ENCODE assay signal across 8 mouse cellular contexts in the genomic region with DNA sequence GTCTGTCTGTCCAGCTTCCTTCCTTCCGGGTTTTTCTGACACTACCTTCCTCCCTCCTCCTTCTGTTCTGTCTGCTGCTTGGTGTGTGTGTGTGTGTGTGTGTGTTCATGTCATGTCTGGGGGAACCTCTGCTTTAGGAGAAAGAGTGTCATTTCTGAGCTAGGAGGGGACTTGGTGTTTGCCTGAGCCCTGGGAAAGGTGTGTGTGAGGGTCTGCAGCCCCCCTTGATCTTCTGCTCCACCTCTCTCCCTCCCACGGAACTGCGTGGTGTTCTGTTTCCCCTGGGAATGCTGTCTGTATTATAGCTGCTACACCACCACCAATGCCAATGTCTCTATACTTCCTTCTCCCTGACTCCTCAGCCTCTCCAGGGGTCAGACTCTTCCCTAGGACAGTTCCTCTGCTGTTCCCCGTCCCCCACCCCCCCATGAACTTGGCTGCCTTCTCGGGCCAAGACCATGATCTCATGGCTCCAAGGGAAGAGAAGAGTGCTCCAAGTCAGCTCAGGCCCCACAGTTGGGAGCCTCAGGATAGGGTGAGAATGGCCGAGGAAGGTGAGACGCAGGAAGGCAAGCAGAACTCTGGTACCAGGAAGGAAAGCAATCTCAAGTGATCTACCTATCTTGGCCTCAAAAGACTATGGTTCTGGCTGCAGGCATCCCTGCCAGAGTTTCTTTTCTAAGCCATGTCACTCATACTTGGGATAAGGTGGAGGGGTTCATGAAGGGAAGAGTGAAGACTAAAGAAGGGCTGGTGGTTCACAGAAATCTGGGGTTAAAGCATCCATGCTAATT. TPM values are rescaled to one million over a fixed set of nuclear protein-coding genes. Genes with fewer than 3 reads are reported as not detected.
A peak's percentile ranks its signal among the peaks of the same experiment; 100 is the strongest.
DNase-seq lines count a peak whose midpoint lies in the region; ATAC-seq lines count a peak whose summit lies in the region.

No protein-coding gene starts in this region.

- H3K36me3 ChIP-seq in neural tube, embryonic 11.5 days (ENCODE audit: control insufficient read depth, insufficient read depth, low read length): no peaks in the 10 kb centered on the region
- no peaks in the 10 kb centered on the region for H3K36me3 ChIP-seq in hindbrain, embryonic 16.5 days (ENCODE audit: control insufficient read depth, insufficient read depth, low read length)
- no peaks in the 10 kb centered on the region for H3K36me3 ChIP-seq in midbrain, embryonic 10.5 days

- H3K27me3 ChIP-seq in neural tube, embryonic 11.5 days (ENCODE audit: control insufficient read depth, insufficient read depth, low read length): no peaks in the 10 kb centered on the region
- H3K27me3 ChIP-seq in hindbrain, embryonic 16.5 days (replicated peaks; ENCODE audit: control insufficient read depth, insufficient read depth, low read length): no peaks in the 10 kb centered on the region
- 0 out of 2 replicates have a peak, but pooled peaks cover 10% of the 10 kb centered on the region for H3K27me3 ChIP-seq in midbrain, embryonic 10.5 days (ENCODE audit: low read depth, poor library complexity, severe bottlenecking)

- peak overlapping the region; percentile 94 for H3K4me3 ChIP-seq in neural tube, embryonic 11.5 days (ENCODE audit: low read depth, low read length)
- peak overlapping the region; percentile 91 for H3K4me3 ChIP-seq in hindbrain, embryonic 16.5 days (ENCODE audit: low read length)
- peak overlapping the region; percentile 96 for H3K4me3 ChIP-seq in midbrain, embryonic 10.5 days

- WGBS in neural tube, embryonic 11.5 days: 51% methylated on average over 7 of the region's 7 CpGs
- WGBS in hindbrain, embryonic 16.5 days: 23% methylated on average over 7 of the region's 7 CpGs
- WGBS in midbrain, embryonic 10.5 days: 40% methylated on average over 7 of the region's 7 CpGs

- peak overlapping the region; percentile 74 for H3K4me2 ChIP-seq in neural tube, embryonic 11.5 days (ENCODE audit: low read depth)
- peak overlapping the region; percentile 82 for H3K4me2 ChIP-seq in hindbrain, embryonic 16.5 days (ENCODE audit: low read length)

- peaks cover 70% of the 10 kb centered on the region for H3K4me1 ChIP-seq in neural tube, embryonic 11.5 days (ENCODE audit: control insufficient read depth, insufficient read depth, low read length)
- peaks cover 64% of the 10 kb centered on the region for H3K4me1 ChIP-seq in hindbrain, embryonic 16.5 days (ENCODE audit: control insufficient read depth, insufficient read depth, low read depth, low read length)
- H3K4me1 ChIP-seq in midbrain, embryonic 10.5 days: peaks cover 89% of the 10 kb centered on the region

- no peak overlapping the region for H3K27ac ChIP-seq in neural tube, embryonic 11.5 days (ENCODE audit: low read depth, low read length)
- H3K27ac ChIP-seq in hindbrain, embryonic 16.5 days (ENCODE audit: low read depth, low read length): no peak overlapping the region; the same call in 1 of the 2 replicates
- H3K27ac ChIP-seq in midbrain, embryonic 10.5 days (replicated peaks): peak overlapping the region; percentile 96

- no peak for ATAC-seq in neural tube, embryonic 11.5 days (ENCODE audit: insufficient read depth, low FRiP score, low TSS enrichment)
- ATAC-seq in hindbrain, embryonic 16.5 days: no peak
- no peak for ATAC-seq in granulocyte monocyte progenitor cell, adult 5-6 weeks (replicated peaks; ENCODE audit: poor library complexity, severe bottlenecking)

- H3K9me3 ChIP-seq in neural tube, embryonic 11.5 days (ENCODE audit: control insufficient read depth, low read length): no peaks in the 10 kb centered on the region
- H3K9me3 ChIP-seq in hindbrain, embryonic 16.5 days (ENCODE audit: control insufficient read depth, low read length): no peaks in the 10 kb centered on the region
- no peaks in the 10 kb centered on the region for H3K9me3 ChIP-seq in midbrain, embryonic 10.5 days (replicated peaks)

- H3K9ac ChIP-seq in neural tube, embryonic 11.5 days (ENCODE audit: low read length): no peak overlapping the region
- peak overlapping the region; percentile 98 for H3K9ac ChIP-seq in hindbrain, embryonic 16.5 days (ENCODE audit: low read depth, low read length)

- DNase-seq in adrenal gland, postnatal 10 days: peak; percentile 42
- DNase-seq in adrenal gland, postnatal 4 days (ENCODE audit: low spot score in 2 of 2): no peak
- DNase-seq in neural tube, embryonic 11.5 days (ENCODE audit: low spot score): no peak
- DNase-seq in neural tube, embryonic 10.5 days (ENCODE audit: extremely low spot score, low spot score): no peak
- DNase-seq in midbrain, embryonic 10.5 days (ENCODE audit: low spot score): no peak
- no peak for DNase-seq in embryo, embryonic 9.5 days (ENCODE audit: extremely low spot score)

RNA-seq across cellular contexts. Expression of a gene that starts 1.9 kb away (rescaled TPM):
- total RNA-seq in adrenal gland, postnatal 10 days (2021): 10 to 100 TPM; 64.6 to 72.6 TPM
- total RNA-seq in adrenal gland, postnatal 4 days (2021): 10 to 100 TPM; 86.4 to 97.9 TPM
- 8.0 and 8.8 TPM in 2 replicates for polyA plus RNA-seq in neural tube, embryonic 11.5 days (2014; fragmentation: Nextera tagmentation; extraction: Ambion mirVana)
- 9.7 and 11.1 TPM in 2 replicates for polyA plus RNA-seq in hindbrain, embryonic 16.5 days (2015; fragmentation: Nextera tagmentation; extraction: Ambion mirVana)
- 3.9 and 4.7 TPM in 2 replicates for polyA plus RNA-seq in midbrain, embryonic 10.5 days (2016; fragmentation: Nextera tagmentation; extraction: Ambion mirVana)
- total RNA-seq in granulocyte monocyte progenitor cell, adult 5-6 weeks (2014; fragmentation: Nextera tagmentation): 8.7 and 13.0 TPM in 2 replicates
- 1.6 and 2.6 TPM in 2 replicates for total RNA-seq in granulocyte monocyte progenitor cell, adult 5-6 weeks (2017)

RNA-seq across cellular contexts. Expression of a gene that starts 29.7 kb away (rescaled TPM):
- not detected for total RNA-seq in adrenal gland, postnatal 10 days (2021)
- total RNA-seq in adrenal gland, postnatal 4 days (2021): not detected
- 0.29 TPM in 1 of 2 replicates, not detected in the other for polyA plus RNA-seq in neural tube, embryonic 11.5 days (2014; fragmentation: Nextera tagmentation; extraction: Ambion mirVana)
- polyA plus RNA-seq in hindbrain, embryonic 16.5 days (2015; fragmentation: Nextera tagmentation; extraction: Ambion mirVana): not detected in 2 replicates
- not detected in 2 replicates for polyA plus RNA-seq in midbrain, embryonic 10.5 days (2016; fragmentation: Nextera tagmentation; extraction: Ambion mirVana)
- not detected in 2 replicates for total RNA-seq in granulocyte monocyte progenitor cell, adult 5-6 weeks (2014; fragmentation: Nextera tagmentation)
- total RNA-seq in granulocyte monocyte progenitor cell, adult 5-6 weeks (2017): not detected in 2 replicates

RNA-seq across cellular contexts. Expression of a gene that starts 43.6 kb away (rescaled TPM):
- not detected for total RNA-seq in adrenal gland, postnatal 10 days (2021)
- total RNA-seq in adrenal gland, postnatal 4 days (2021): not detected
- not detected in 2 replicates for polyA plus RNA-seq in neural tube, embryonic 11.5 days (2014; fragmentation: Nextera tagmentation; extraction: Ambion mirVana)
- polyA plus RNA-seq in hindbrain, embryonic 16.5 days (2015; fragmentation: Nextera tagmentation; extraction: Ambion mirVana): not detected in 2 replicates
- not detected in 2 replicates for polyA plus RNA-seq in midbrain, embryonic 10.5 days (2016; fragmentation: Nextera tagmentation; extraction: Ambion mirVana)
- not detected in 2 replicates for total RNA-seq in granulocyte monocyte progenitor cell, adult 5-6 weeks (2014; fragmentation: Nextera tagmentation)
- not detected in 2 replicates for total RNA-seq in granulocyte monocyte progenitor cell, adult 5-6 weeks (2017)

Comparison
In these comparisons a context has a peak if more than half of its experiments do, and no peak if none do; other contexts are left out.
1. RNA of a gene that starts 1.9 kb away (total RNA-seq): 86.4 to 97.9 TPM in adrenal gland, postnatal 4 days and 64.6 to 72.6 TPM in adrenal gland, postnatal 10 days; 1.6 to 13.0 TPM in granulocyte monocyte progenitor cell, adult 5-6 weeks; every median in the first group is over 4 times any median in the second.
2. Peak in every context shown above with its lines, with median percentiles within 50 percentile points of each other: H3K4me3 ChIP-seq.